Mouse (Mus musculus) liver, embryonic 14.5 days (tissue): ENCODE results near the gene Pex13.

Experiments
- CTCF ChIP-seq: IDR thresholded peaks from 2 replicates; pipeline ENCODE4 v1.5.1; 2016; ENCODE audit warnings: antibody characterized with exemption, low read depth, control low read depth
- EP300 ChIP-seq: IDR thresholded peaks from 2 replicates; pipeline ENCODE4 v1.6.1; 2016; ENCODE audit warnings: antibody characterized with exemption, low read depth

- TF ChIP-seq CTCF: no peak
- TF ChIP-seq EP300: no peak
Measured at GRCm38 (mm10) chr11:23704604-23705294, 39.0 kb upstream of the Pex13 start.
